Mouse (Mus musculus) olfactory bulb, adult 2 months (tissue): ENCODE results near the gene Sptbn1. TPM values are rescaled to one million over a fixed set of nuclear protein-coding genes. Genes with fewer than 3 reads are reported as not detected.

Experiments used
- H3K27ac ChIP-seq: fragments of 200-500 bp; 2 replicates; pipeline ENCODE4 v1.5.1; 2012; ENCODE audit warnings: low read depth, low read length; ENCODE audit not compliant: insufficient read depth
- H3K4me1 ChIP-seq: fragments of 200-500 bp; 2 replicates; pipeline ENCODE4 v1.6.1; 2012; ENCODE audit warnings: low read length; ENCODE audit not compliant: control insufficient read depth, insufficient read depth
- H3K4me3 ChIP-seq: fragments of 200-500 bp; 2 replicates; pipeline ENCODE4 v1.5.1; 2012; ENCODE audit warnings: mild to moderate bottlenecking, low read depth, low read length, moderate library complexity; ENCODE audit not compliant: insufficient read depth
- CTCF ChIP-seq: fragments of 200-500 bp; IDR thresholded peaks from 2 replicates; pipeline ENCODE4 v1.5.1; 2012; ENCODE audit warnings: low read depth, mild to moderate bottlenecking, low read length, moderate library complexity; ENCODE audit not compliant: insufficient read depth
- POLR2A ChIP-seq: fragments of 200-500 bp; IDR thresholded peaks from 2 replicates; pipeline ENCODE4 v1.6.1; 2012; ENCODE audit warnings: mild to moderate bottlenecking, low read depth, low read length, moderate library complexity; ENCODE audit not compliant: insufficient read depth
- WGBS: fragments of 180-500 bp; shearing (Covaris S2); methylation state at CpG from one replicate; pipeline ENCODE4 v1.1.7; 2018; 5-methylcytosine and 5-hydroxymethylcytosine counted together
- polyA plus RNA-seq: library from polyadenylated mRNA; stranded (reverse); fragments of >200 nt; gene quantifications from 2 replicates; pipeline ENCODE4 v1.2.4, GENCODE M21; 2012; ENCODE audit warnings: low replicate concordance; ENCODE audit not compliant: missing spikeins, insufficient read depth, insufficient read length

Sptbn1 gene
- polyA plus RNA-seq, 1 experiment, result 195 TPM

- H3K4me3 ChIP-seq, result no peak overlapping the region
- WGBS, result 66% methylated on average over 12 of the region's 12 CpGs
- peaks cover 5% of the 10 kb centered on the region; the same call in 1 of the 2 replicates for H3K4me1 ChIP-seq
- no peak for TF ChIP-seq POLR2A
- no peak for TF ChIP-seq CTCF
- no peak overlapping the region for H3K27ac ChIP-seq
These were observed 130.9 kb downstream of the Sptbn1 start for GRCm38 (mm10) chr11:30137081-30137480.

GRCm38 (mm10) chr11:30134058-30134457 lies 133.9 kb downstream of the Sptbn1 start:
- H3K27ac ChIP-seq, result no peak overlapping the region
- H3K4me1 ChIP-seq, result peaks cover 5% of the 10 kb centered on the region; the same call in 1 of the 2 replicates
- TF ChIP-seq CTCF, result no peak
- WGBS, result 46% methylated on average over 1 of the region's 1 CpGs
- H3K4me3 ChIP-seq, result no peak overlapping the region

GRCm38 (mm10) chr11:30132581-30132980 lies 135.4 kb downstream of the Sptbn1 start:
- H3K4me3 ChIP-seq, result no peak overlapping the region
- no peak overlapping the region for H3K27ac ChIP-seq
- peaks cover 5% of the 10 kb centered on the region; the same call in 1 of the 2 replicates for H3K4me1 ChIP-seq
- WGBS, result 91% methylated on average over 6 of the region's 6 CpGs
- TF ChIP-seq CTCF (no peak), POLR2A (no peak)

- Histone ChIP-seq H3K27ac (no peak overlapping the region), H3K4me3 (no peak overlapping the region), H3K4me1 (no peaks in the 10 kb centered on the region)
- 83% methylated on average over 4 of the region's 4 CpGs for WGBS
- TF ChIP-seq POLR2A (no peak), CTCF (no peak)
These were observed 136.3 kb downstream of the Sptbn1 start for GRCm38 (mm10) chr11:30131640-30132039.

DNA sequence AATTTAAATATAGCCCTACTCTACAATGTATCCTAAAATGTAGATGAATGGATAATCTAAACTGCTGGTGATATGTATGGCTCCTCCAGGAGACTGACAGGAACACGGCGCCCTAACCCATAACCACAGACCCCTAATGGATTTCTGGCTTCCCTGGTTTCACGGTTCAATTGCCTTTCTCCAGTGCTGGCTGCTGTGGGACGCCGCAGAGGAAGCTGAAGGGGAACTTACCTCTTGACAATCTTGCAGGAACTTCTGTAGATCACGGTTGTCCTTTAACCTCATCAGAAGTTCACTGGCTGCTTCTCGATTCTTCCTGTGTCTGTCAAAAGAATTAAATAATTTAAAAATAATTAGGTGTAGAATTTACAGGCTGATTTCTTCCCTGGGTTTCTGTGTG lies 138.6 kb downstream of the Sptbn1 start:
- Histone ChIP-seq H3K27ac (no peak overlapping the region), H3K4me3 (no peak overlapping the region), H3K4me1 (no peaks in the 10 kb centered on the region)
- 91% methylated on average over 7 of the region's 7 CpGs for WGBS
- TF ChIP-seq POLR2A (no peak), CTCF (no peak)

DNA sequence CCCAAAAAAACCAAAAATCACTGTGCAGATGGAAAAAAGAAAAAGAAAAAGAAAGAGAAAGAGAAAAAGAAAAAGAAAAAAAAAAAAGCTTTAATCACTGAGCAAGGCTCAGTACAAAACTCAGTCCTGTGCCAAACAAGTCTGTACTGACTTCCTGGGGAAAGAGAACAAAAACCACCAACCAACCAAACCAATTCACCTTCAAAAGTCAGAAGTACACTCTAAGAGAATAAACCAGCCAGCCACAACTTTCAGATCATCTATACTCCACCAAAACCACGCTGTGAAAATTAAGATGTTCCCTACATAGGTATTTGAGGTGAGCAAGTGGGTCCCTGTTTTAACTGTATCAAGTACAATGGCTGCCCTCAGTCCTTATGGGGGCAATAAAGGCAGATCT lies 141.1 kb downstream of the Sptbn1 start:
- TF ChIP-seq CTCF (no peak), POLR2A (no peak)
- Histone ChIP-seq H3K4me3 (no peak overlapping the region), H3K4me1 (no peaks in the 10 kb centered on the region), H3K27ac (no peak overlapping the region)
- 93% methylated on average over 1 of the region's 1 CpGs for WGBS

DNA sequence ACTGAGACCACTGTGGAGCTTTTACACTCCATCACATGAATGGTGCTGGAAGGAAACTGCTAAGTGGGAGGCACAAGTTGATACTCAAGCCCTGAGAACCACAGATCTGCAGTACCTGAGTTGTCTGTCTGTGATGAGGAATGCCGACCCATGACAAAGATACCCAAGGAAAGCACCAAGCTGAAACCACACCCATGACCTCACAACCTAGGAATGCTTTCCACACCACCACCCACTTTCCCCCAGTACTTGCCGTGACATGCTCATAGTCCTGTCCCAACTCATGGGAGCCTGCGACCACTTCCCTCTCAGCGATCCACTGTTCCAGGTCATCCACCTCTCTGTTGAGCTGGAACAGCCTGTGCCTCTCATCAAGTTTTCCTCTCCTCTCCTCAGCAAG lies 149.9 kb downstream of the Sptbn1 start:
- TF ChIP-seq POLR2A, result no peak
- TF ChIP-seq CTCF, result no peak
- no peak overlapping the region for H3K27ac ChIP-seq
- H3K4me3 ChIP-seq, result no peak overlapping the region
- 90% methylated on average over 4 of the region's 4 CpGs for WGBS
- H3K4me1 ChIP-seq, result peaks cover 5% of the 10 kb centered on the region

DNA sequence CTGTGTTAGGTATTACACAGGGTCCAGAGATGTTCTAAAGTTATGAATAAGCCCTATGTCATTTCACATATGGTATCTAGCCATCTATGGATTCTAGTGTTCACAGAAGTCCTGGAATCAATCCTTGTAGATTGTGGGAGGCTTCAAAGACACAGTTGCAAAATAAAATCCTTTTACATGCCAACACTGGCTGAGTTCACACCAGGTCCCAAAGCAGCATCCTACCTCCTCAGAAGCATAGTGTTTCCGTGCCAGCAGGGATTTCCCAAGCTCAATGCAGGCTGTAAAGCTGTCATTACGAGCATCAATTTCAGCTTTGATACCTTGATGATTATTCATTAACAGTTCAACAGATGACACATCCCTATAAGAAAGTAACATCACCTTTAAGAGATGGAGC lies 154.3 kb downstream of the Sptbn1 start:
- TF ChIP-seq POLR2A (no peak), CTCF (no peak)
- WGBS, result 67% methylated on average over 2 of the region's 2 CpGs
- Histone ChIP-seq H3K27ac (no peak overlapping the region), H3K4me3 (no peak overlapping the region), H3K4me1 (peaks cover 5% of the 10 kb centered on the region)

DNA sequence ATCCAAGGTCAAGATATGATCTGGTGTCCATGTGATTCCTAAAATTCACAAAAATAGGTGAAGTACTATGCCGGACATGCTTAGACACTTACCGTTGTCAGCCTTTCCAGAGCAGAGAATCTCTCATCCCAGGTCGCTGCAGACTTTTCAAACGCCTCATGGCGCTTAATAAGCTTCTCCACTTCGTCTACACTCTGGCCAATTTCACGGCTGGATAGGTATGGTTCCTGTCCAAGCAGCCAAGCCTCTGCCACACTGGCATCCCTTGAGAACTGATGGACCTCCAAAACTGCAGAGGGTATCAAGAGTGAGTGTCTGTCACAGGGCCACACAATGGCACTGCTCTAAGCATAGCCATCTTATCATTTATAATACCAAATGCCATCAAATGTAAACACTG lies 157.3 kb downstream of the Sptbn1 start:
- Histone ChIP-seq H3K4me1 (peaks cover 5% of the 10 kb centered on the region), H3K4me3 (no peak overlapping the region), H3K27ac (no peak overlapping the region)
- 87% methylated on average over 7 of the region's 7 CpGs for WGBS
- no peak for TF ChIP-seq CTCF
- no peak for TF ChIP-seq POLR2A

DNA sequence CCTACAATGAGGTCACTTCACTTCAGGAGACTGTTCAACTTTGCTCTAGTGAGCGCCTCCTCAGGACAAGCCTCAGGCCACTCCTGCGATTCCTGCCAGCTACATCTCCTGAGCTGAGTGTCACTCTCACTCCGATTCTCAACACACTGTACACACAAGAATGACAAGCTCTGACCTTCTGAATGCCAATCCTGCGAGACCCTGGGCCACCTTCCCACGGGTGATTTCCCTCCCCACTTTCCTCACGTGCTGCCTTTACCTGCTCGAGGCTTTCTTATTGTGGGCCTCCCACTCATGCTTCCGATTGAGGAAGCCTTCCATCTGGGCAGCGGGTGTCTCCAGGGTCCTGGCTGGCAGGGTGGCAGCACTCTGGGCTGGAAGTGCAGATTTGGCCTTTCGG lies 163.8 kb downstream of the Sptbn1 start:
- no peaks in the 10 kb centered on the region for H3K4me1 ChIP-seq

More for the DNA sequence above, 163.8 kb downstream of the Sptbn1 start:
- no peak for TF ChIP-seq CTCF
- no peak for TF ChIP-seq POLR2A
- WGBS, result 97% methylated on average over 10 of the region's 10 CpGs
- no peak overlapping the region for H3K4me3 ChIP-seq
- no peak overlapping the region for H3K27ac ChIP-seq
